Mouse (Mus musculus) forebrain, embryonic 14.5 days (tissue): ENCODE measurements around the gene P4hb. TPM values are rescaled to one million over a fixed set of nuclear protein-coding genes. Genes with fewer than 3 reads are reported as not detected.

Experiments
- ATAC-seq: fragments of 200-750 bp; cut with Nextera tagmentation; 2 replicates; pipeline ENCODE4 v1.8.0; 2017; ENCODE audit warnings: mild to moderate bottlenecking, moderate library complexity
- DNase-seq: peaks from one replicate; pipeline ENCODE4 v3.0.0-alpha.2; 2015; ENCODE audit warnings: low spot score
- H3K27ac ChIP-seq: fragments of 300-500 bp; sonication (generic); 2 replicates; pipeline ENCODE4 v1.5.1; 2014; ENCODE audit warnings: low read depth, mild to moderate bottlenecking, control low read depth, low read length, moderate library complexity
- H3K27me3 ChIP-seq: fragments of 300-500 bp; sonication (generic); replicated peaks from 2 replicates; pipeline ENCODE4 v1.6.1; 2014; ENCODE audit warnings: low read length, control low read depth, mixed read lengths; ENCODE audit not compliant: control insufficient read depth, insufficient read depth
- H3K36me3 ChIP-seq: fragments of 300-500 bp; sonication (generic); 2 replicates; pipeline ENCODE4 v1.6.1; 2014; ENCODE audit warnings: low read length, control low read depth; ENCODE audit not compliant: control insufficient read depth, insufficient read depth
- H3K4me1 ChIP-seq: fragments of 300-500 bp; sonication (generic); 2 replicates; pipeline ENCODE4 v1.6.1; 2014; ENCODE audit warnings: antibody characterized with exemption, low read length, control low read depth; ENCODE audit not compliant: control insufficient read depth, insufficient read depth
- H3K4me2 ChIP-seq: fragments of 300-500 bp; sonication (generic); 2 replicates; pipeline ENCODE4 v1.6.1; 2014; ENCODE audit warnings: mild to moderate bottlenecking, control low read depth, low read length
- H3K4me3 ChIP-seq: fragments of 300-500 bp; sonication (generic); 2 replicates; pipeline ENCODE4 v1.5.1; 2014; ENCODE audit warnings: low read depth, low read length, control low read depth
- H3K9ac ChIP-seq: fragments of 300-500 bp; sonication (generic); 2 replicates; pipeline ENCODE4 v1.6.1; 2014; ENCODE audit warnings: mild to moderate bottlenecking, low read length, control low read depth, moderate library complexity
- H3K9me3 ChIP-seq: fragments of 300-500 bp; sonication (generic); replicated peaks from 2 replicates; pipeline ENCODE4 v1.6.1; 2016; ENCODE audit warnings: low read length, control low read depth, mixed read lengths; ENCODE audit not compliant: control insufficient read depth
- WGBS: fragments of 180-500 bp; shearing (Covaris S2); extraction: QIAGEN DNeasy Blood & Tissue Kit; methylation state at CpG from one replicate; pipeline ENCODE4 v1.1.7; 2014; 5-methylcytosine and 5-hydroxymethylcytosine counted together
- polyA plus RNA-seq: library from polyadenylated mRNA; unstranded; fragments of >200 nt; fragmentation: Nextera tagmentation; extraction: Ambion mirVana; gene quantifications from 2 replicates; pipeline ENCODE4 v1.2.1, GENCODE M21; 2014

P4hb gene
- polyA plus RNA-seq, 1 experiment from 2014 or later, result 332 TPM

GRCm38 (mm10) chr11:120530085-120530964 lies 42.7 kb downstream of the P4hb start, which contains the start of gene Gcgr:
TSS of gene Gcgr (plus strand) at chr11:120530699.
- WGBS, result 7% methylated on average over 55 of the region's 62 CpGs
- peaks cover 47% of the 10 kb centered on the region for H3K27me3 ChIP-seq

GRCm38 (mm10) chr11:120528903-120529302 lies 44.1 kb downstream of the P4hb start:
- H3K36me3 ChIP-seq, result no peaks in the 10 kb centered on the region
- no peak overlapping the region for H3K27ac ChIP-seq
- WGBS, result 48% methylated on average over 4 of the region's 4 CpGs
- DNase-seq (no peak), ATAC-seq (no peak)
- no peak overlapping the region for H3K4me2 ChIP-seq
- no peak overlapping the region for H3K4me3 ChIP-seq
- no peaks in the 10 kb centered on the region for H3K9me3 ChIP-seq
- H3K9ac ChIP-seq, result no peak overlapping the region
- 0 out of 2 replicates have a peak, but pooled peaks cover 2% of the 10 kb centered on the region for H3K4me1 ChIP-seq
- H3K27me3 ChIP-seq, result peaks cover 47% of the 10 kb centered on the region

More at GRCm38 (mm10) chr11:120530085-120530964, 42.7 kb downstream of the P4hb start, which contains the start of gene Gcgr:
- H3K4me3 ChIP-seq, result peak within 1 kb of the TSS; percentile 26
- DNase-seq, result peak; percentile 20
- no peak within 1 kb of the TSS for H3K27ac ChIP-seq
- H3K36me3 ChIP-seq, result no peaks in the 10 kb centered on the region
- H3K9ac ChIP-seq, result peak within 1 kb of the TSS; percentile 43; the same call in 1 of the 2 replicates
- no peak for ATAC-seq
- H3K4me1 ChIP-seq, result 0 out of 2 replicates have a peak, but pooled peaks cover 2% of the 10 kb centered on the region
- peak within 1 kb of the TSS; percentile 56 for H3K4me2 ChIP-seq
- no peaks in the 10 kb centered on the region for H3K9me3 ChIP-seq

GRCm38 (mm10) chr11:120527690-120528354 lies 45.2 kb downstream of the P4hb start:
- Histone ChIP-seq H3K36me3 (no peaks in the 10 kb centered on the region), H3K9me3 (no peaks in the 10 kb centered on the region), H3K9ac (no peak overlapping the region), H3K27ac (no peak overlapping the region), H3K4me1 (0 out of 2 replicates have a peak, but pooled peaks cover 2% of the 10 kb centered on the region), H3K4me2 (no peak overlapping the region), H3K27me3 (peaks cover 42% of the 10 kb centered on the region), H3K4me3 (no peak overlapping the region)
- WGBS, result 78% methylated on average over 9 of the region's 9 CpGs
- ATAC-seq, result no peak
- DNase-seq, result no peak

GRCm38 (mm10) chr11:120525959-120526358 lies 47.1 kb downstream of the P4hb start:
- no peaks in the 10 kb centered on the region for H3K9me3 ChIP-seq

DNA sequence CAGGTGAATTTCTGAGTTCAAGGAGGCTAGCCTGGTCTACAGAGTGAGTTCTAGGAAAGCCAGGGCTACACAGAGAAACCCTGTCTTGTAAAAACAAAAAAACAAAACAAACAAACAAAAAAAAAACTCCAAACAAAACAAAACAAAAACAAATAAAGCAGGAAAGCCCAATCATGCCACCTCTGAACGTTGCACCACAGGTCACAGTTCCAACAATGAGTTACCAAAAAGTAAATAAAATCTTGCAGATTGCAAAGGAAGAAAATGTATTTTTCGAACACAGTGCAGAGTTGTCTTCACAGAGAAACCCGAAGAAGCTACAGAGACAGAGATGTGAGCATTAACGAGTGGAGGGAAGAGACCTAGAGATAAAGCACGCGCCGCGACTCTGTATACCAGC lies 50.5 kb downstream of the P4hb start:
- H3K27me3 ChIP-seq, result no peaks in the 10 kb centered on the region; the same call in 1 of the 2 replicates
- DNase-seq (no peak), ATAC-seq (no peak)
- no peak overlapping the region for H3K4me3 ChIP-seq
- 87% methylated on average over 8 of the region's 8 CpGs for WGBS
- H3K4me1 ChIP-seq, result no peaks in the 10 kb centered on the region
- H3K9ac ChIP-seq, result no peak overlapping the region
- H3K27ac ChIP-seq, result no peak overlapping the region
- H3K36me3 ChIP-seq, result no peaks in the 10 kb centered on the region
- no peaks in the 10 kb centered on the region for H3K9me3 ChIP-seq
- H3K4me2 ChIP-seq, result no peak overlapping the region

More at GRCm38 (mm10) chr11:120525959-120526358, 47.1 kb downstream of the P4hb start:
- no peak for ATAC-seq
- Histone ChIP-seq H3K4me2 (no peak overlapping the region), H3K9ac (no peak overlapping the region), H3K36me3 (no peaks in the 10 kb centered on the region), H3K4me1 (0 out of 2 replicates have a peak, but pooled peaks cover 2% of the 10 kb centered on the region), H3K27me3 (peaks cover 28% of the 10 kb centered on the region), H3K4me3 (no peak overlapping the region), H3K27ac (no peak overlapping the region)
- DNase-seq, result no peak
- 71% methylated on average over 2 of the region's 2 CpGs for WGBS

- no peaks in the 10 kb centered on the region for H3K4me1 ChIP-seq
These were observed 52.0 kb downstream of the P4hb start for GRCm38 (mm10) chr11:120520967-120521540.

GRCm38 (mm10) chr11:120520498-120520897 lies 52.6 kb downstream of the P4hb start:
- H3K4me1 ChIP-seq, result no peaks in the 10 kb centered on the region
- no peaks in the 10 kb centered on the region for H3K9me3 ChIP-seq
- no peaks in the 10 kb centered on the region for H3K27me3 ChIP-seq
- no peak overlapping the region for H3K4me3 ChIP-seq
- 77% methylated on average over 9 of the region's 9 CpGs for WGBS
- ATAC-seq (no peak), DNase-seq (no peak)
- no peaks in the 10 kb centered on the region for H3K36me3 ChIP-seq
- no peak overlapping the region for H3K9ac ChIP-seq
- no peak overlapping the region for H3K4me2 ChIP-seq
- no peak overlapping the region for H3K27ac ChIP-seq

More at GRCm38 (mm10) chr11:120520967-120521540, 52.0 kb downstream of the P4hb start:
- WGBS, result 85% methylated on average over 5 of the region's 5 CpGs
- H3K9me3 ChIP-seq, result no peaks in the 10 kb centered on the region
- H3K4me2 ChIP-seq, result no peak overlapping the region
- no peak overlapping the region for H3K4me3 ChIP-seq
- no peaks in the 10 kb centered on the region for H3K27me3 ChIP-seq
- H3K9ac ChIP-seq, result no peak overlapping the region
- DNase-seq, result no peak
- H3K36me3 ChIP-seq, result no peaks in the 10 kb centered on the region
- H3K27ac ChIP-seq, result no peak overlapping the region
- ATAC-seq, result no peak

DNA sequence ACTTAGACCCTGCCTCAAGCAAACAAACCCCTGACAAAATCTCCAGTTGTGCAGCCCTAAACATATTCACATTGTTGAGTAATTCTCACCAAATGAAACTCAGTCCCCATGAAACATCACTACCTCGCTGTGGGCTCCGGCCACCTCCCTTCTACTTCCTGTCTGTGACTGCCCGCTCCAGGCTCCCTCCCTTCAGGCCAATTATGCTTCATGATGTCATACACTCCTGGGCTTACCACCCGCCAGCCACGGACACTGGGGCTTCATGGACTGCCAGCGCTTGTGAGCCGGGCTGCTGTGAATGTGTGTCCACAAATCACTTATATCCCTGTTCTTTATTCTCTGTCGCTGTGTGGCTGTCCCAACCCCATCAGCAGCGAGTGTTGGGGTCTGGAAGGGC lies 53.3 kb downstream of the P4hb start:
- no peak for ATAC-seq
- no peaks in the 10 kb centered on the region for H3K4me1 ChIP-seq
- no peak overlapping the region; the same call in 1 of the 2 replicates for H3K9ac ChIP-seq
- no peak overlapping the region for H3K4me2 ChIP-seq
- H3K36me3 ChIP-seq, result no peaks in the 10 kb centered on the region
- 51% methylated on average over 9 of the region's 9 CpGs for WGBS
- H3K4me3 ChIP-seq, result no peak overlapping the region
- DNase-seq, result no peak
- H3K27ac ChIP-seq, result no peak overlapping the region
- no peaks in the 10 kb centered on the region for H3K9me3 ChIP-seq
- no peaks in the 10 kb centered on the region for H3K27me3 ChIP-seq
